In the genomic region with DNA sequence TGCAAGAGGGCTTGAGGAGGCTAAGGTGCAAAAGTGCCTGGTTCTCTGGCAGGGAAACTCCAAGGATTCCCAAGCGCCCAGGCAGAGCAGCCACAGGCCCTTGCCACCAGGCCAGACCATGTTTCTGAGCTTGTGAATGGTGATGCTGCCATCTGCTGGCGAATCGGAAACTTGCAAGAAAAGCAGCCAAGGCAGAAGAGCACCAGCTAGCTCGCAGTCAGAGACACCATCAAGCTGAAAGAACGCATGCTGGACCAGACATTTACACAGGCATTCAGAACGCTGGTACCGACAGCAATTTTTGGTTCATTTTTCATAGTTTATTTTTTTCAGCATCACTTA, we compare ENCODE assay signal across 9 mouse cellular contexts. TPM values are rescaled to one million over a fixed set of nuclear protein-coding genes. Genes with fewer than 3 reads are reported as not detected.
DNase-seq lines count a peak whose midpoint lies in the region; ATAC-seq and TF ChIP-seq lines count a peak whose summit lies in the region.
"Had no signal": no experiment of that assay in that cellular context is flagged by ENCODE, and none has a peak within 500 bp of the region (broad histone marks: within the 10 kb centered on the region; RNA-seq: fewer than 3 reads in every experiment).

No protein-coding gene starts in this region.

- H3K36me3 ChIP-seq in hindbrain, postnatal 0 days (ENCODE audit: insufficient read depth, low read length), result peaks cover 17% of the 10 kb centered on the region; the same call in 1 of the 2 replicates
- H3K36me3 ChIP-seq in midbrain, embryonic 10.5 days, result peaks cover 33% of the 10 kb centered on the region

- peak; percentile 84 for DNase-seq in R1 (ENCODE audit: low read depth, low spot score)
- DNase-seq in cerebellum, adult 9-11 months, result peak; percentile 80
- DNase-seq in frontal cortex, postnatal 10 days (ENCODE audit: low spot score in 2 of 2), result peak; percentile 64 to 86
- peak; percentile 93 for DNase-seq in hindbrain, postnatal 0 days (ENCODE audit: low spot score)
- DNase-seq in left cerebral cortex, adult 18-20 months (ENCODE audit: low spot score in 2 of 2), result peak; percentile 90
- peak; percentile 88 for DNase-seq in midbrain, embryonic 10.5 days (ENCODE audit: low spot score)
- DNase-seq in right cerebral cortex, postnatal 4 days, result peak; percentile 91
- peak; percentile 72 for DNase-seq in yolk sac, embryonic 10.5 days (ENCODE audit: low spot score)

- peak; percentile 97 for TF ChIP-seq CTCF in hindbrain, postnatal 0 days (IDR thresholded peaks at IDR 0.05; ENCODE audit: low read depth)

- H3K9me3 ChIP-seq in hindbrain, postnatal 0 days (ENCODE audit: low read length), result no peaks in the 10 kb centered on the region
- H3K9me3 ChIP-seq in midbrain, embryonic 10.5 days (replicated peaks), result no peaks in the 10 kb centered on the region

- no peak overlapping the region for H3K9ac ChIP-seq in hindbrain, postnatal 0 days (replicated peaks; ENCODE audit: low read length)

- no peaks in the 10 kb centered on the region for H3K27me3 ChIP-seq in hindbrain, postnatal 0 days (ENCODE audit: insufficient read depth, low read length)
- H3K27me3 ChIP-seq in midbrain, embryonic 10.5 days (ENCODE audit: low read depth, poor library complexity, severe bottlenecking), result peaks cover 39% of the 10 kb centered on the region

- no peaks in the 10 kb centered on the region for H3K4me1 ChIP-seq in hindbrain, postnatal 0 days (ENCODE audit: insufficient read depth, low read length)
- H3K4me1 ChIP-seq in midbrain, embryonic 10.5 days, result peaks cover 14% of the 10 kb centered on the region

- H3K4me2 ChIP-seq in hindbrain, postnatal 0 days (ENCODE audit: low read depth, low read length), result no peak overlapping the region

- H3K4me3 ChIP-seq in hindbrain, postnatal 0 days (ENCODE audit: low read length), result no peak overlapping the region
- no peak overlapping the region for H3K4me3 ChIP-seq in midbrain, embryonic 10.5 days
- H3K4me3 ChIP-seq: myocyte had no signal

- ATAC-seq in hindbrain, postnatal 0 days, result peak; percentile 82

- H3K27ac ChIP-seq in hindbrain, postnatal 0 days, result no peak overlapping the region
- H3K27ac ChIP-seq in midbrain, embryonic 10.5 days (replicated peaks), result no peak overlapping the region

- WGBS in hindbrain, postnatal 0 days, result 15% methylated on average over 7 of the region's 7 CpGs
- 26% methylated on average over 7 of the region's 7 CpGs for WGBS in midbrain, embryonic 10.5 days

RNA-seq across cellular contexts. Expression of a gene that starts 22.8 kb away (rescaled TPM):
- 24.1 and 25.2 TPM in 2 replicates for total RNA-seq in hindbrain, postnatal 0 days (2014; rRNA removed)
- 13.8 and 14.7 TPM in 2 replicates for polyA plus RNA-seq in hindbrain, postnatal 0 days (2015; fragmentation: Nextera tagmentation; extraction: Ambion mirVana)
- 10 to 100 TPM; 19.2 to 19.3 TPM for total RNA-seq in left cerebral cortex, adult 18-20 months (2021)
- polyA plus RNA-seq in midbrain, embryonic 10.5 days (2016; fragmentation: Nextera tagmentation; extraction: Ambion mirVana), result 15.7 and 19.3 TPM in 2 replicates

RNA-seq across cellular contexts. Expression of a gene that starts 22.8 kb away (rescaled TPM):
- 1.3 and 11.4 TPM in 2 replicates for total RNA-seq in hindbrain, postnatal 0 days (2014; rRNA removed)
- polyA plus RNA-seq in hindbrain, postnatal 0 days (2015; fragmentation: Nextera tagmentation; extraction: Ambion mirVana), result 45.9 and 49.3 TPM in 2 replicates
- total RNA-seq in left cerebral cortex, adult 18-20 months (2021), result 10 to 100 TPM; 10.1 to 10.3 TPM
- 137 and 169 TPM in 2 replicates for polyA plus RNA-seq in midbrain, embryonic 10.5 days (2016; fragmentation: Nextera tagmentation; extraction: Ambion mirVana)

RNA-seq across cellular contexts. Expression of a gene that starts 37.7 kb away (rescaled TPM):
- total RNA-seq in hindbrain, postnatal 0 days (2014; rRNA removed), result 1,011 and 1,051 TPM in 2 replicates
- polyA plus RNA-seq in hindbrain, postnatal 0 days (2015; fragmentation: Nextera tagmentation; extraction: Ambion mirVana), result 1,463 and 1,578 TPM in 2 replicates
- 100 to 1,000 TPM; 457 to 466 TPM for total RNA-seq in left cerebral cortex, adult 18-20 months (2021)
- 115 and 187 TPM in 2 replicates for polyA plus RNA-seq in midbrain, embryonic 10.5 days (2016; fragmentation: Nextera tagmentation; extraction: Ambion mirVana)
